Mouse (Mus musculus): ENCODE measurements around the gene Iyd. TPM values are rescaled to one million over a fixed set of nuclear protein-coding genes. Genes with fewer than 3 reads are reported as not detected.
"Not testable (repeated sequence)": the region's sequence is repeated elsewhere in the genome, so short reads cannot be mapped to it uniquely, and the experiment has no call there.

The Iyd gene
- polyA plus RNA-seq (2015; fragmentation: Nextera tagmentation; extraction: Ambion mirVana), result 0.31 and 0.43 TPM in 2 replicates

DNA sequence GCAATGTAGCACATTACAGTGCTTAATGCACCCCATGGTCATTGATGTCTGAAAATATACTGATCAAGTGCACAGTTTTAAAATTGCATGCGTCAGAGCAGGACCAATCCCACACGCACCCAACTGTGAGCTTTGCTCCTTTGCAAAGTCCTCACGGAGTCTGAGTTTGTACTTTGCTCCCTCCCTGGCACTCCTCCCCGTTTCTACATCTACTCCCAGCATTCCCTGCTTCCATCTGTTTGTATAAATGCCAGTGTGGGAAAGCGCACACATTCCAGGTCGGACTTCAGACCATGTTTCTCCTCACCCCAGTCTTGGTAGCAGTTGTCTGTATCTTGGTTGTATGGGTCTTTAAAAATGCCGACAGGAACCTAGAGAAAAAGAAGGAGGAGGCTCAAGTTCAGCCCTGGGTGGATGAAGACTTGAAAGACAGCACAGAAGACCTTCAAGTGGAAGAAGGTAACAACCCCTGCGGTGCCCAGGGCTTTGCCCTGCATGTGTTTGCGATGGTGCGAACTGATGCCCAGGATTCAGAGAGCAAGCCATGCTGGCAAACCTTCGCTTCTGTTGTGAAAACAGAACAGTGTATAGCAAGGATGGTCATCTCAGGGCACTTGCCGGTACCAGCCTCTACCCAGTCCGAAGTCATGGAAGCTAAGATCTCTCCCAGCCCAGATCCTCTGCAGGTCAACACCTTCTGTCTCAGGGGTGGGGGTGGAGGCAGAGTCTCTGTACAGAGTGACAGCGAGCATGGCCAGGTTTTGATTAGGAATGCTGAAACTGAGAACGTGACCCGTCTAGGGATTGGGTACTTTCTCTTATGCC lies at the start of gene Iyd:
Gene Iyd, plus strand, starts transcription at position 238 of the 825 bp plus-strand sequence.
- 78% methylated on average over 16 of the region's 16 CpGs for WGBS

DNA sequence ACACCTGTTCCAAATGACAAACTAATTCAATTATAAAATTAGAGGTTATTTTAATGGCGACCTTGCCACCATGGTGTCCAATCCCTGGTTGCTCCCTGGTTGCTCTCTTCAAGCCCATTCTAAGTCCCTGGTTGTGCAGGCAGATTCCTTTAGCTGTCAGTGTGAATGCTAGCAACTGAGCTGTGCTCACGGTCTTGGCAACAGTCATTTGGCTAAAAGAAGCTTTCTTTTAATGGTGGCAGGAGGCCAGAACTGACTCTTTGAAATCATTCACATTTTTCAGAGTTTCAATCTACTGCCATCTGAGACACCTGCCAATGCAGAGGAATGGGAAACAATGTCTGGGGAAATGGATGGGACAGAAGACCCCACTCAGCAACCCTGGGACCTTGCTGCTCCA lies 43.2 kb upstream of the Iyd start:
- Histone ChIP-seq H3K27me3 (no peaks in the 10 kb centered on the region), H3K27ac (replicated peaks) (no peak overlapping the region), H3K9ac (no peak overlapping the region), H3K4me2 (no peak overlapping the region), H3K4me1 (replicated peaks) (peaks cover 3% of the 10 kb centered on the region; the same call in 1 of the 2 replicates), H3K4me3 (no peak overlapping the region), H3K36me3 (no peaks in the 10 kb centered on the region), H3K9me3 (no peaks in the 10 kb centered on the region)
- peak; percentile 61; the same call in 1 of the 2 replicates for ATAC-seq (ENCODE audit: low FRiP score, low read depth)
- 64% methylated on average over 2 of the region's 2 CpGs for WGBS

More for the DNA sequence above, at the start of gene Iyd:
- Histone ChIP-seq H3K4me1 (replicated peaks) (0 out of 2 replicates have a peak, but pooled peaks cover 2% of the 10 kb centered on the region), H3K4me2 (no peak within 1 kb of the TSS), H3K36me3 (no peaks in the 10 kb centered on the region), H3K27ac (replicated peaks) (no peak within 1 kb of the TSS), H3K9ac (no peak within 1 kb of the TSS), H3K27me3 (no peaks in the 10 kb centered on the region), H3K4me3 (no peak within 1 kb of the TSS), H3K9me3 (no peaks in the 10 kb centered on the region)
- ATAC-seq (ENCODE audit: low FRiP score, low read depth), result no peak

DNA sequence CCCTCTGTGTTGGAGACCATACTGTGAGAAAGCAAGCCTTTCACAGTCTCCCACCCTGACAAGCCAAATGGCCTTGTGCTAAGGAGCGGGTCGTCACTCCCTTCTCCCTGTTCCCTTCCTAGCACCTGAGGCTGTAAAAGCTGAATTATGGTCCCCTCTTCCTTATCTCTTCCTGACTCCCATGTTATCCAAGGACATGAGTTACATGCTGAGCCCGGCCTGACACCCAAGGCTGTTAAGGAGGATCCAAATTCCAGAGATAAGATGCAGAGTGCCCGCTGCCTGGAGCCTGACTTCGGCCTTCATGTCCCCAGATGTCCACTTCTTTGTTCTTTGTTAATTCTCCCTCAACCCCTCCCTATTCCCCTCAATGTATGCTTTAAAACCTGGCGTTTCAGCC lies 39.2 kb upstream of the Iyd start:
- H3K36me3 ChIP-seq; H3K9me3 ChIP-seq; H3K4me2 ChIP-seq; H3K27me3 ChIP-seq; H3K4me1 ChIP-seq (replicated peaks); H3K27ac ChIP-seq (replicated peaks); ATAC-seq (ENCODE audit: low FRiP score, low read depth); H3K4me3 ChIP-seq; H3K9ac ChIP-seq: not testable (repeated sequence)
- WGBS, result 96% methylated on average over 6 of the region's 6 CpGs

DNA sequence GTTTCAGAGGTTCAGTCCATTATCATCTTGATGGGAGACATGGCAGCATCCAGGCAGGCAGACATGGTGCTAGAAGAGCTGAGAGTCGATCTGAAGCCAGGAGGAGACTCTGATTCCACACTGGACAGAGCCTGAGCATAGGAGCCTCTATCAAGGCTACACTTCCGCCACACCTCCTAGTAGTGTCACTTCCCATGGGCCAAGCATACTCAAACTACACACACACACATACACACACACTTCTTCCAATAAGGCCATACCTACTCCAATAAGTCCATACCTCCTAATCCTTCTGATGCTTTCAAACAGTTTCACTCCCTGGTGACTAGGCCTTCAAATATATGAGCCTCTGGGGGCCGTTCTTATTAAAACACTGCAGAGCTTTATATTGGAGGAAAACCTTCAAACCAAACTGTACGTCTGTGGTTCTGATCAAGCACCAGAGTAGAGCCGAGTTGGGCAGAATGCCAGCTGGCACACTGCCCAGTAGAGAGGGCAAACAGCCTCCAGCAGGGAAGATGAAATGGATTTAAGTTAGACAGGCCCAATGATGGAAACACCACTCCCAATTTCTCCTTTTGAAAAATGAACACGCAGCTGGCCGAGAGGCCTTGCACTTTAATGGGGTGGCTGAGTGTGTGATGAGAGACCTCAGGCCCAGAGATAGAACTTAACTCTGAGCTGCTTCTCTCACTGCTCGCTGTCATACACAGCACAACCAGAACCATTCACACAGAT lies 32.4 kb upstream of the Iyd start:
- no peaks in the 10 kb centered on the region for H3K27me3 ChIP-seq
- H3K9me3 ChIP-seq, result no peaks in the 10 kb centered on the region
- no peak overlapping the region for H3K4me2 ChIP-seq
- H3K4me3 ChIP-seq, result no peak overlapping the region
- 46% methylated on average over 8 of the region's 8 CpGs for WGBS
- peak; percentile 60 for ATAC-seq (ENCODE audit: low FRiP score, low read depth)
- H3K36me3 ChIP-seq, result no peaks in the 10 kb centered on the region
- H3K27ac ChIP-seq (replicated peaks), result peak overlapping the region; percentile 44
- H3K9ac ChIP-seq, result no peak overlapping the region
- H3K4me1 ChIP-seq (replicated peaks), result peaks cover 21% of the 10 kb centered on the region

DNA sequence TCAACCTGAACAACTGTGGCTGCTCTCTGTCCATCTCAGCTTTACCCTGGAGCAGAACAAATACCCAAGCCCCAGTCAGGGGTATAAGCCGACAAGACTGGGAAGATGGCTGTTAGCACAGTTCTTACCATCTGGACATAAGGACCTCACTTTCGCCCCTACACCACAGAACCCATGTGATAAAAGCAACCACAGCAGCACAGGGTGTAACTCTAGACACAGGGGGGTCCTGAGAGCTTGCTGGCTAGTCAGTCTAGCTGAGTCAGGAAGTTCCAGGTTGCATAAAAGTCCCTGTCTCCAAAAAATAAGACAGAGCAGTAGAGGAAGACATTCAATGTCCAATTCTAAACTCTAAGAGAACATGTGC lies 31.8 kb upstream of the Iyd start:
- Histone ChIP-seq H3K4me2 (no peak overlapping the region), H3K9ac (no peak overlapping the region), H3K4me3 (no peak overlapping the region), H3K4me1 (replicated peaks) (peaks cover 21% of the 10 kb centered on the region), H3K9me3 (no peaks in the 10 kb centered on the region), H3K27me3 (no peaks in the 10 kb centered on the region), H3K27ac (replicated peaks) (peak overlapping the region; percentile 44), H3K36me3 (no peaks in the 10 kb centered on the region)
- WGBS, result 62% methylated on average over 2 of the region's 2 CpGs
- ATAC-seq (ENCODE audit: low FRiP score, low read depth), result no peak; the same call in 1 of the 2 replicates

DNA sequence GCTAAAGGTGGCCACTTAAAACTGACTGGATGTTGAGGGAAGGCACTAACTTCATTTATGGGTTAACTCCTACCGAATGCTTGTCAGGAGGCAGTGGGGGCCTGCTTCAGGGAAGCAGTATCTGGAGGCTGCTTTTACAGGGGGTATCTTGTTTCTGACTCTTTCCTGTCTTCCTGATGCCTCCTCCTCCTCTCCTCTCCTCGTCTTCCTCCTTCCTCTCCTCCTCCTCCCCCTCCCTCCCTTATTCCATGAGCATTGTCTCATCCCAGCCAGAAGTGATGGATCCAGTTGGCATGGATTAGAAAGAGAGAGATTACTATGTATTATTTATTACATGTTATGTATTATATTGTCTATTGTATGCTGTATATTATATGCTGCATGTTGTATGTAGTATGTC lies 31.3 kb upstream of the Iyd start:
- H3K4me3 ChIP-seq, result no peak overlapping the region
- no peaks in the 10 kb centered on the region for H3K36me3 ChIP-seq
- peaks cover 21% of the 10 kb centered on the region for H3K4me1 ChIP-seq (replicated peaks)
- H3K9me3 ChIP-seq, result no peaks in the 10 kb centered on the region
- H3K9ac ChIP-seq, result no peak overlapping the region
- no peaks in the 10 kb centered on the region for H3K27me3 ChIP-seq
- no peak for ATAC-seq (ENCODE audit: low FRiP score, low read depth)
- 68% methylated on average over 2 of the region's 2 CpGs for WGBS
- H3K4me2 ChIP-seq, result no peak overlapping the region
- H3K27ac ChIP-seq (replicated peaks), result no peak overlapping the region

DNA sequence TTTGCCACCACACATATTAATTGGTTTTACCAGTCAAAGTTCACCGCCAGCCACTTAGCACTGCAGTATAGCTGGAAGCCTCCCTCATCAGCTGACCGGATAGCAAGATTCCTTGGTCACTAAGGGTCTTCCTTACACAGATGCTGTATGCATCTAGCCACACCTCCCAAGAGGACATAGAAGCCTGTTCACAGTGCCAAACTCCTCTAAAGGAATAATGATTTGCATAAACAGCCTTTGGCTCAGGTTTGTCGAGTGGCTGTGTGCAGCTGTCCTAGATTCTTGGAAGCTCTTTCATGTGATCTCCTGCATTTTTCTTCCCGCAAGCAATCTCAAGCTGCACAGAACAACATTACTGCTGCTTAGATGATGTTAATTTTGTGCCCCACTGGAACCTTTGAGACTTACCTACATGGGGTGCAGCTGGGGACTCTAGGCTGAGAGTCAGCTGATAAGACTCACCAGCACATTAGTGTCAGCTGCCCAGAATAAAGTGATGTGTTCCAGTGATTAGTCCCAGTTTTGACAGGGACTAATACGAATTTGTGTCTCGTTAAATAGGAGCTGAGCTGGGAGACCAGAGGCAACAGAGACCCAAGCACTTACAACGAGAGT lies 30.3 kb upstream of the Iyd start:
- Histone ChIP-seq H3K27me3 (no peaks in the 10 kb centered on the region), H3K9ac (no peak overlapping the region), H3K4me3 (no peak overlapping the region), H3K4me2 (no peak overlapping the region), H3K4me1 (replicated peaks) (peaks cover 21% of the 10 kb centered on the region), H3K9me3 (no peaks in the 10 kb centered on the region), H3K36me3 (no peaks in the 10 kb centered on the region), H3K27ac (replicated peaks) (0 out of 2 replicates have a peak overlapping the region, but pooled peaks have one; percentile 10)
- ATAC-seq (ENCODE audit: low FRiP score, low read depth), result peak; percentile 44
- 44% methylated on average over 7 of the region's 7 CpGs for WGBS

DNA sequence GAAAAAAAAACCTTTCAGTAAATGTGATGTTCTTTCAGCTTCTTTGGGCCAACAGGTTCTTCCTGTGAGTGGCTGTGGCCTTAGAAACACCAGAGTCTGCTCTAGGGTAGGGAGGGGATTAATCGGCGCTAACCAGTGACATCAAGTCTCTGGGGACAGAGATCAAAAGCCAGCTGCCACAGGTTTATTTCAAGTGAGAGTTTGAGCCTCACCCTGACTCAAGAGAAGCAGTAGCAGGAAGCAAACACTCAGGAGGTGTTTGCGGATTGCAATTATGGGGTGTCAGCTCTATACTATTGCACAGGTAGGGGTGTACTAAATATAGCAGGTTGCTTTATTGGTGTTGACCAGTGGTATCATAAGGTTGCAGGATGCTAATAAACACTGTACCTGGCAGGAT lies 29.6 kb upstream of the Iyd start:
- no peaks in the 10 kb centered on the region for H3K27me3 ChIP-seq
- H3K4me2 ChIP-seq, result no peak overlapping the region

DNA sequence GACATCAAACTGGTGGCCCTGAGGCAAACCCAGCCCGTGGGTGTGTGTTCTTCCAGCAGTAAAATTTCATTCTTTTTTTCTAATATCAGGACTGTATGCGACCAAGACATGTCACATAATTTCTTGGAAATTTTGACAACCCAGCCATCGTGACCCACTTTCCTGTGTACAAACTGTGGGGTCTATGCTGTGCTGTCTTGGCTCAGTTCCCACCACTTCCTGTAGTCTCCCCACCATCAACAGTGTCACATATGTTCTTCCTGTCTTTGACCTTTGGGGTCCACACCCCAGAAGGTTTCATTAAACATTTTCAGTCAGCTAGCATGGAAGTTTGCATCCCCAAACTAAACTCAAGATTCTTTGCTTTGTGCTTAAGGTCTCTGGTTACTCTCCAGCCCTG lies 28.6 kb upstream of the Iyd start:
- WGBS, result 66% methylated on average over 3 of the region's 3 CpGs
- Histone ChIP-seq H3K27me3 (no peaks in the 10 kb centered on the region), H3K4me2 (no peak overlapping the region), H3K36me3 (no peaks in the 10 kb centered on the region), H3K27ac (replicated peaks) (no peak overlapping the region), H3K4me1 (replicated peaks) (peaks cover 21% of the 10 kb centered on the region), H3K4me3 (no peak overlapping the region), H3K9ac (no peak overlapping the region), H3K9me3 (no peaks in the 10 kb centered on the region)
- ATAC-seq (ENCODE audit: low FRiP score, low read depth), result no peak

More for the DNA sequence above, 29.6 kb upstream of the Iyd start:
- no peak overlapping the region for H3K9ac ChIP-seq
- no peaks in the 10 kb centered on the region for H3K9me3 ChIP-seq
- WGBS, result 70% methylated on average over 3 of the region's 3 CpGs
- no peak overlapping the region for H3K27ac ChIP-seq (replicated peaks)
- ATAC-seq (ENCODE audit: low FRiP score, low read depth), result no peak
- no peak overlapping the region for H3K4me3 ChIP-seq
- no peaks in the 10 kb centered on the region for H3K36me3 ChIP-seq
- H3K4me1 ChIP-seq (replicated peaks), result peaks cover 21% of the 10 kb centered on the region

DNA sequence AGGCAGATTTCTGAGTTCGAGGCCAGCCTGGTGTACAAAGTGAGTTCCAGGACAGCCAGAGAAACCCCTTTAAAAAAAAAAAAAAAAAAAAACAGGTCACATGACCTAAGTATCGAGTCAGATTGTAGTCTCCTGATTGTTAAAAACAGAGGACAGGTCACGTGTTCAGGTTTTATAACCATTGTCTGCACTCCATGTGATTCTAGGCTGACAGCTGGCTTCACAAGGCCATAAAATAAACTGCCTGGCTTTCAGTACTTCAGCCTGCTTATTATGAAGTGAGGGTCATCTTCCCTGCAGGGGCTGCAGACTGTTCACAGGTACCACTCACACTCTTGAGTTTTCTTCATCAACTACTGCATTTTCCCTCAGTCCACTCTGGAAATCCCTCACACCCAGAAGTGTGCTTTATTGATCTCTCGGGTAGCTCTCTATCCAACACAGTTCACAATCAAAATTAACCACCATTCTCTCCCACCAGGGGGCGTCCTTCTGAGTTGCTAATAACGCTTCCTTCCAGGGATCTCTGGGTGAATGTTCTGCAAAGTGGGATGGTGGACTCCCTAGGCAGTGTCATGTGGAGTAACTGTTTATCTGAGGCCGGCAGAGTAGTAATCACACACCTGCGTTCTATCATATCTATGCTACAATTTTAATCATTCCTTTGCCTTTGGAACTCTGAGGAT lies 27.3 kb upstream of the Iyd start:
- no peaks in the 10 kb centered on the region for H3K27me3 ChIP-seq
- no peak overlapping the region for H3K4me2 ChIP-seq
- no peak overlapping the region for H3K4me3 ChIP-seq
- WGBS, result 74% methylated on average over 8 of the region's 8 CpGs
- no peaks in the 10 kb centered on the region for H3K36me3 ChIP-seq
- H3K27ac ChIP-seq (replicated peaks), result no peak overlapping the region
- peaks cover 18% of the 10 kb centered on the region for H3K4me1 ChIP-seq (replicated peaks)
- H3K9ac ChIP-seq, result no peak overlapping the region
- H3K9me3 ChIP-seq, result no peaks in the 10 kb centered on the region
- ATAC-seq (ENCODE audit: low FRiP score, low read depth), result no peak

DNA sequence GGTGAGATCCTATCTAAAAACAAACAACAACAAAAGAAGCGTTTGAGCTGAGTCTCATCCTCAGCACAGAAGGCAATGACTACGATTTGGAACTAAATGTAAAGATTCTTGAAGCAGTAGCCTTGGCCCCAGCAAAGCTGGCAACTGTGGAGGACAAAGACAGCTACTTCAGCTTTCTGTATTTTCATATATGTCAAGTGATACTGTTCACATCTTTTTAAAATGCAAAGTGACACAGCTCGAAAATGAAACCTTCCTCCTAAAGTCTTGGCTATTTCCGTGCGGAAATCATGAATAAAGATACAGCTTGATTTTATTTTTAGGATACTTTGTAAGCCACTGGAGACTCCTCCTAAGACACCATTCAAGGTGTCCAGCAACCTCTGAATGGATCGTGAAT lies 26.1 kb upstream of the Iyd start:
- no peaks in the 10 kb centered on the region for H3K36me3 ChIP-seq
- H3K9ac ChIP-seq, result no peak overlapping the region
- ATAC-seq (ENCODE audit: low FRiP score, low read depth), result no peak
- peaks cover 11% of the 10 kb centered on the region for H3K4me1 ChIP-seq (replicated peaks)
- no peak overlapping the region for H3K4me2 ChIP-seq
- no peaks in the 10 kb centered on the region for H3K9me3 ChIP-seq
- WGBS, result 76% methylated on average over 6 of the region's 6 CpGs
- no peak overlapping the region for H3K4me3 ChIP-seq
- H3K27me3 ChIP-seq, result no peaks in the 10 kb centered on the region
- H3K27ac ChIP-seq (replicated peaks), result no peak overlapping the region
